Mouse (Mus musculus) erythroblast, embryonic 14.5 days (primary cell): ENCODE measurements around the gene Nudt3.

ENCODE experiments used
- GATA1 ChIP-seq: IDR thresholded peaks from 2 replicates; pipeline ENCODE4 v1.6.1; 2012; ENCODE audit warnings: low read length, inconsistent platforms, mixed read lengths
- TAL1 ChIP-seq: IDR thresholded peaks from 3 replicates; pipeline ENCODE4 v1.6.1; 2012; ENCODE audit warnings: low read length, inconsistent platforms, mixed read lengths

DNA sequence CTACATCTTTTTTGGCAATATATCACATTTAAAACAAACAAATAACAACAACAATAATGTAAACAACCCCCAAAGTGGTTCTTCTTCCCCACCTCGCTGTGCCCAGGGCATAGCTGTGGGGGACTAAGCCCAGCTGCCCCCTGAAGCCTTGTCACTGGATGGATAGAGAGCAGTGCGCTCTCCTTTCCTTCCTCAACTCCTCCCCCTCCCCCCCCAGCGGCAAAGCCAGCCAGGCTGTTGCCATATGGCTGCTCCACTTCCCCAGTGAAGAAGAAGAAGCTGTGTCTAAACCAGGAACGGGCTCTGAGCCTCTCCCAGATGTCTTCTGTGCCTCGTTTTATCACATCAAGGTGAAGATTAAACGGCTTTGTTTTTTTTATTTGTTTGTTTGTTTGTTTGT lies 19.8 kb upstream of the Nudt3 start:
- no peak for TF ChIP-seq GATA1
- no peak for TF ChIP-seq TAL1
